ENCODE assay signal across 21 mouse cellular contexts in the genomic region with DNA sequence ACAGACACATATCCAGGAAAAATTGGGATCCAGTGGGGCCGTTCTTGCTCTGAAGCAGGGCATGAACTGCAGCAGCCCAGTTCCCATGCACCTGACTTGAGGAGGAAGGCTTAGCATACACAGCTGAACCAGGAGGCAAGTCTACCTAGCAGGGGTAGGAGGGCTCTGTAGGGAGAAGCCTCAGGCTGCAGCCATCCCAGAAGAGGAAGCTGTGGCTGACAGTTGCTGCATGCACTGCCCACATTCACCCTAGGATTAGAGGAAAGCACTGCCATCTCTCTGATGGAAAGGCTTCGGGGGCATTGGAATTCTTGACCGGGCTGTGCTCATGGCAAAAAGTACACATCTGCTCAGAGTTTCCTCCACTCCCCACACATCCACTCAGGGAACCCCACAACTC. TPM values are rescaled to one million over a fixed set of nuclear protein-coding genes. Genes with fewer than 3 reads are reported as not detected.
"Had no signal": no experiment of that assay in that cellular context is flagged by ENCODE, and none has a peak within 500 bp of the region (broad histone marks: within the 10 kb centered on the region; RNA-seq: fewer than 3 reads in every experiment).

No protein-coding gene starts in this region.

- ATAC-seq: midbrain, embryonic 13.5 days; midbrain, embryonic 15.5 days had no signal

- DNase-seq: lung, adult 18-20 months; lung, embryonic 14.5 days; lung, postnatal 10 days; lung, postnatal 4 days; right cerebral cortex, postnatal 14 days; thymus, adult 2 months; thymus, postnatal 14 days; thymus, postnatal 36 days had no signal

- H3K4me1 ChIP-seq: midbrain, embryonic 13.5 days; midbrain, embryonic 15.5 days; neural tube, embryonic 12.5 days; stomach, embryonic 15.5 days had no signal

- H3K27ac ChIP-seq: liver, embryonic 14.5 days; midbrain, embryonic 13.5 days; midbrain, embryonic 15.5 days; neural tube, embryonic 12.5 days; stomach, embryonic 15.5 days; stomach, postnatal 0 days had no signal

- H3K4me3 ChIP-seq: midbrain, embryonic 13.5 days; midbrain, embryonic 15.5 days; neural tube, embryonic 12.5 days; stomach, embryonic 15.5 days had no signal

RNA-seq across cellular contexts. Expression of a gene that starts 5.0 kb away (rescaled TPM):
- total RNA-seq: monocyte, adult 5-6 weeks; neutrophil, adult 5-6 weeks had no signal
- polyA plus RNA-seq: midbrain, embryonic 11.5 days had no signal

RNA-seq across cellular contexts. Expression of a gene that starts 28.3 kb away (rescaled TPM):
- total RNA-seq: midbrain, postnatal 0 days; monocyte, adult 5-6 weeks had no signal
- polyA plus RNA-seq: liver, embryonic 14.5 days; liver, embryonic 16.5 days; lung, embryonic 14.5 days; lung, embryonic 16.5 days; midbrain, embryonic 11.5 days; midbrain, embryonic 13.5 days; midbrain, embryonic 15.5 days; midbrain, postnatal 0 days; neural tube, embryonic 12.5 days; neural tube, embryonic 14.5 days had no signal
